Mouse (Mus musculus) kidney, postnatal 10 days (tissue): Measurements from ENCODE around the gene Gm10097.
A peak's percentile ranks its signal among the peaks of the same experiment; 100 is the strongest.

Experiments used
- DNase-seq: peaks from one replicate; pipeline ENCODE4 v3.0.0; 2021; ENCODE audit warnings: mixed read lengths

Gene Gm10097

DNA sequence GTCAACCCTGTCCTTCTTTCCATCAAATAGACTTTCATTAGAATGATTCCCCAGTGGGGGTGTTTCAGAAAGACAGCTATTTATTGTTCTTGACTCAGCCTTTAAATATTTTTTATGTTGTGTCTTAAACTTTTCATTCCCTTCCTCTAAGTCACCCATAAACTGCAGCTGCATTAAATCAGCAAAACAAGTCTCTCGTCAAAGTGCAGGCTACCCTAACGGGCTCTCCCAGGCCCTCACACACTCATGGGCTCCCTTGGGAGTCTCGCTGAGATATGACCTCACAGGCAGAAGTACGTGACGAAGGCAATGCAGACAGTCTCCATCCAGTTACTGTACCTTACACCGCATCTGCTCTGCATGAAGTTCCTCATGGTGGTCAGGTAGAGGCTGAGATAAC lies 17.3 kb downstream of the Gm10097 start:
- peak; percentile 15 for DNase-seq

DNA sequence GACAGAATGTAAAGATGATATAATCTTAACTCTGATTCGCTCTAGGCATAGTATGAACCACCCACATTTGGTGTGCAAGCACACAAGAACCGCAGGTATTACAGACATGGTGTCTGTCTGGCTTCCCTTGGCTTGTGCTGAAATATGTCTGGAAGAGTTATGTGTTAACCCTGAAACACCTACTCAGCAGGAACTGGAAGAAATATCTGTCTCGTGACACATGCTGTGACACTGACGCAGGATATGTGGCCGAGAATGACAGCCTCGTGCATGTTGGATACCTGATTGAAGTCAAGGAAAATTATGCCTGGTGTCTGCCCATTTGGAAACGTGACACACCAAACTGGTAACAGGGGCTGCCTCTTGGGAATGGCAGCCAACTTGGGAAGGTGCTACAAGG lies 18.3 kb downstream of the Gm10097 start:
- no peak for DNase-seq

DNA sequence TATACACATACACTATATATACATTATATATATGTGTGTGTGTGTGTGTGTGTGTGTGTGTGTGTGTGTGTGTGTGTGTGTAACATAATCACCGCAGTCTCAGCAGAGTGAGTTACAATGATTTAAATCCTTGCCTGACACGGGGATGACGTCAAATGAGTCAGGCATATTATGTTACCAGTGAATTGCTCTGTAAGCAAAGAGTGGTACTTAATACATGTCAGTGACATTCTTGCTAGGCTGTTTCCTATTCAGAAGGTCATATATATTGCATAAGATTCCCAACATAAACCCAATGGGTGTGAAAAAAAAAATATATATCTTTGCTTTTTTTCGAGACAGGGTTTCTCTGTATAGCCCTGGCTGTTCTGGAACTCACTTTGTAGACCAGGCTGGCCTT lies 20.1 kb downstream of the Gm10097 start:
- no peak for DNase-seq

GRCm38 (mm10) chr10:5096996-5097753 lies 28.2 kb downstream of the Gm10097 start:
- peak; percentile 72 for DNase-seq

GRCm38 (mm10) chr10:5097754-5098137 lies 28.8 kb downstream of the Gm10097 start:
- no peak for DNase-seq

GRCm38 (mm10) chr10:5110773-5111172 lies 41.8 kb downstream of the Gm10097 start:
- no peak for DNase-seq

DNA sequence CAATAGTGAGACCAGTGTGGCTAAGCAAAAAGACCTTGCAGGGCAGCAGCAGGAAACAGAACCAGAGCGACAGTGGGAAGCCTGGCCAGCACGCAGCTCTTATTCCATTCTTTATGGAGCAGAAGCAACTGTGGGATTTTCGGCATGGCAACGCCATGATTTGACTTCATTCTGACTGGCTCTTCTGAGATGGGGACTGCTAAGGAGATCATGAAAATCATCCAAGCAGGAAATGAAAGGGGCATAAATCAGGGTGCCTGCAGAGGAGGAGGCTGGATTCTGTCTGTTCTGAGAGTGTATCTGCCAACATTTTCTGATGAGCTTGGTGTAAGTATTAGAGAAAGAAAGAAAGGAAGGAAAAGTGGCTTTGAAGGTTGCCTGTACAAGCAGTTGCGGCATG lies 47.2 kb downstream of the Gm10097 start:
- DNase-seq: no peak

DNA sequence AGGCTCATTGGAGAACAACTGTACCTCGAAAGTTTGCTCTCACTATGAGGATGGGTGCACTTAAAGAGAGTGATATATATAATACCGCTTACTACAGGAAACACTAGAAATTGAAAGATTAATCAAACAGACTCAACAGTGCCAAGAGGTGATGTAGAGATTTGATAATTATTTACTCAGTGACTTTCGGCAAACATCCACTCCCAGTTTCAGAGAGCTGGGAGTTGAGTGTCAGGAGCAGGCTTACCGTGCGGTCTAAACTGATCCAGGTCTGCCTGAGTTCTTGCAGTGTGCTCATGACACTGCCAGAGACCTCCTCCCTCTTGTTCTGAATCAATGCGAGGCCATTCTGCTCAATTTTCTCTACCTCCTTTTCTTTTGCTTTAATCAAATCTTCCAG lies 47.7 kb downstream of the Gm10097 start:
- no peak for DNase-seq
